Mouse (Mus musculus) cerebellum, adult 11-12 months (tissue): ENCODE measurements around the gene Stat3.

ENCODE experiments used
- DNase-seq: peaks from one replicate; pipeline ENCODE4 v3.0.0; 2022

The Stat3 gene

GRCm38 (mm10) chr11:100850038-100850777 lies 89.1 kb downstream of the Stat3 start, which contains the start of gene Stat5b:
TSS of gene Stat5b (minus strand) at chr11:100850724.
- DNase-seq, result peak; percentile 76

- no peak for DNase-seq
Observed at GRCm38 (mm10) chr11:100849456-100850037, 89.8 kb downstream of the Stat3 start.

- DNase-seq, result no peak
Observed at GRCm38 (mm10) chr11:100848789-100849379, 90.5 kb downstream of the Stat3 start.

- no peak for DNase-seq
Observed at GRCm38 (mm10) chr11:100848080-100848479, 91.3 kb downstream of the Stat3 start.

- DNase-seq, result no peak
Observed at GRCm38 (mm10) chr11:100847572-100847971, 91.8 kb downstream of the Stat3 start.

GRCm38 (mm10) chr11:100845793-100846192 lies 93.5 kb downstream of the Stat3 start:
- DNase-seq, result no peak

- DNase-seq, result no peak
Observed at GRCm38 (mm10) chr11:100844121-100844520, 95.2 kb downstream of the Stat3 start.

GRCm38 (mm10) chr11:100843070-100843669 lies 96.2 kb downstream of the Stat3 start:
- no peak for DNase-seq

- no peak for DNase-seq
Observed at GRCm38 (mm10) chr11:100842025-100842424, 97.3 kb downstream of the Stat3 start.

- DNase-seq, result no peak
Observed at GRCm38 (mm10) chr11:100840866-100841265, 98.5 kb downstream of the Stat3 start.

GRCm38 (mm10) chr11:100839523-100839922 lies 99.8 kb downstream of the Stat3 start:
- DNase-seq, result no peak

- DNase-seq, result no peak
Observed at GRCm38 (mm10) chr11:100838894-100839293, 100.4 kb downstream of the Stat3 start.

- no peak for DNase-seq
Observed at GRCm38 (mm10) chr11:100836923-100837702, 102.2 kb downstream of the Stat3 start.
